Mouse (Mus musculus) c-Kit-positive CD71-negative TER-119-negative erythroid progenitor cells, embryonic 14.5 days (primary cell): ENCODE data around the gene Fcamr.
A peak's percentile ranks its signal among the peaks of the same experiment; 100 is the strongest.

Source experiments
- DNase-seq: peaks from one replicate; pipeline ENCODE4 v3.0.0-alpha.2; 2013; ENCODE audit warnings: low read depth

Fcamr gene

DNA sequence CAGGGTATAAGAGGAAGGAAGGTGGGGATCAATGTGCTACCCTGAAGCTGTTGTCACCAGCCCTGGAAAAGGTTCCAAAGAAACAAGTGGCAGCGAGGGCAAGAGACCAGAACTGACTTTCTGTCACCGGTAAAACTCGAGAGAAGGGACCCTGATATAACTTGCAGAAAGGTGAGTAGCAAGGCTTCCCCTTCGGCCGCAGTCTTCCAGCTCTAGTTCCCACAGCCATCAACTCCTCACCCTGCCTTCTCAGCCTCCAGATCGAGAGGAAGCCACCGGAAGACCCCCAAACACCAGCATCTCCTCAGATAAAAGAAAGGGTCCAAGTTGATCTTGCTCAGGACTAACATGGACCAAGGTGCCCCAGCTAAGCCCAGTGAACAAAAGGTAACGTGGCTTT, at the start of gene Fcamr:
Fcamr (plus strand) TSS at position 301 of the 400 bp plus-strand sequence.
- no peak for DNase-seq

DNA sequence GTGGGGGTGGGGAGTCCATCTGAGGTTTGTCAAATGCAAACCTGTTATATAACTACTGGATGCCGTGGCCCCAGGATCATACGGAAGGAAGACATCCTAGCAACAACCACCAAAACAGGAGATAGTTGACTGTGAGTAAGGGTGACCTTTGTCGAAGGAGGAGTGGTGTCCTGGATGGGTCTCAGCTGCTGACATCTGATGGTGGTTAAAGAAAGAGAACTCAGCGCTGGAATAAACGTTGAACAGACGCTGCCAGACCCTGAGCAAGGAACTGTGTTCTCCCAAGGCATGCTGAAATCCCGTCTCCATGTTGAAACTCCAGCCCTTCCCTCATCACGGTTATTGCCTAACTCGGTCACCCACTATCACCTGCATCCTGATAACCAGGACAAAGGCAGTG, 41.0 kb upstream of the Fcamr start:
- DNase-seq = no peak

DNA sequence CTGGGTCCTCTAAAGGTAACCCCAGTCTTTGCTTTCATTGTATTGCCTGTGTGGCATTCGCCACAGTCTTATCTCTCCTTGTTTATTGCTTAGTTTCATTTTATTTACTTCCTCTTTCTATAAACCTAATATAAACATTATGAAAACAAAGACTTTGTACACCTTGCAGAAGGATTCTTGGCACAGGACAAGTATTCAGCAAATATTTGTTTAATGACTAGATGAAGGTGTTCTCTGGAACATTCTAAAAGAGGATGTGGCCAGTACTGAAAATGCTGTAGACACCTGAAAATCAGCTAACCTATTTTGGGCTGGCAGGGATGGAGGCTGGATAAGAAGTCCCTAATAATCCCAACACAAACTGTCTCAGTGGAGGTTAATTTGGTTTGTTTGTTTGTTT, 39.1 kb upstream of the Fcamr start:
- DNase-seq = no peak

DNA sequence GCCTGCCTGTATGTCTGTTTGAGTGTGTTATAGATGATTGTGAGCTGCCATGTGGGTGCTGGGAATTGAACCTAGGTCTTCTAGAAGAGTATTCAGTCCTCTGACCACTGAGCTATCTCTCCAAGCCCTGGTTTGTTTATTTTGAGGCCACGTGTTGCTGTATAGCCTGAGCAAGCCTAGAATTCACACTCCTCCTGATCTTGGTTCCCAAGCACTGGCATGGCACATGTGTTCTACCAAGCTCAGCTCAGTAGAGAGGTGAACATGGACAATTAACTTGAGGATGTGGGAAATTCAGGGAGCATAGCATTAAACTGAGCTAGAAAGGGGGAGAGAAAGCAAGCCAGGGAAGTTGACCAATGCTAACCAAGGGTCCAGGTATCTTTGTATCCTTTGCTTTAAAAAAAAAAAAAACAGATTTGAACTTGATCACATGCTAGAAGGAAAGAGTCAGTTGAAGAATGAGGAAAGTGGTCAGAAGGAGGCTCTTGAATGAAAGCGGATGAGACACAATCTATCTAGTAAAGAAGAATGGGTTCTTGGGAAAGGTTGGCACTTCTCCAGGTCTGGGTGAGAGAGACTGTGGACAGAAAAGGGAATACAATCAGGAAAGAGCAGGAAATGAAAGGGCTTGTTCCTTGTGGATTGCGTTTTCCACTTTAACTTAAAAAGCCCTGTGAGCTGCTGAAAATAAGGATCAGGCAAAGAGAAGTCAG, 38.5 kb upstream of the Fcamr start:
- no peak for DNase-seq

DNA sequence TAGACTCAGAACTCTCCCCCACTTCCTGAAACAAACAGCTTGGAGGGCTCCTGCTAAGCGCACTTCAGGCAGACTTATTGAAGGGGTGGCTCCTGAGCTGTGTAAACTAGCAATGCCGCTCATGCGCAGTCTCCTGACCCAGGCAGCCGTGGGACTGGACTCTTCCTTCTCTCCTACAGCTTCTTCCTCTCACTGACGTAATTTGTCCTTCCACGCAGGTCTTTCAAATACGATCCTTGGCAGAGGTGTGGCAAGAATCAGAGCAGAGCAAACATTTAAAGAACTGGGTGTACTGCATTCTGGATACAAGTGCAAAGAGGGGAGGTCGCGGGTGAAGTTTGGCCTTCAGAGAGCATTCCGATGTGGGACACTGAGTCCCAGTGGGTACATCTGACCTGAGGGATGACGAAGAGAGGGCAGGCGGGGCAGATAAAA, 36.7 kb upstream of the Fcamr start:
- DNase-seq = no peak

DNA sequence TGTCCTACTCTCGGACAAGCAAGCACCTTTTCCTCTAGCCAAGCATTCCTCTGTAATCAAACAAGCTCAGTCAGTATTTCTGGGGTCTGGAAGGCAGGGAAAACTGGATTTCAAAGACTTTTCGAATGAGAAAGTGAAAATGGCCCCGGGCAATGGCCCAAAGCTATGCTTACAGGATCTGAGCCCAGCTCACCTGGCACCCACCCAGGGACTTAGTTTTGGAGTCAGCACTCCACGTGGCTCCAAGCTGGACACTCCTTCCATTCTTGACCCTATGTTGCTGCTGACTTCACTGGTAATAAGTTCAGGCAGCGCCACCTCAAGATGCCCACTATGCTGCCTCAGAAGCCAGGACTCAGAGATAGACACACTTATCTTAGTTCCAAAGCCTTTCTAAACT, 33.6 kb upstream of the Fcamr start:
- no peak for DNase-seq

DNA sequence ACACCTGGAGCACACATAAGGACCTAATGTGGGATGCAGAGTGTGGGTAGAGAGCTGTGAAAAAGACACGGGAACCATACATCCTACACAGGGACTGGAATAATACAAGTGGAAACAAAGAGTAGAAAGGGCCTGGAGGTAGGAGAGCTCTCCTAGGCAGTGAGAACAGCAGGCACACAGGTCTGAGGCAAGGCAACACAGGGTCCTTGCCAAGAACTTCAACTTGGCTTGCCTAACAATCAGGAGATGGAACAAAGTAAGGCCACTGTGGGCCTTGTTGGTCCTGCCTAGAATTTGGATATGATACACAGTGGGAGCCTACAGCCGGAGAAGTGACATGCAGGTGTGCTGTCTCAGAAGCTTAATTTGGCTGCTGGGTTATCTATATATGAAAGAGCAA, 30.8 kb upstream of the Fcamr start:
- DNase-seq = no peak

DNA sequence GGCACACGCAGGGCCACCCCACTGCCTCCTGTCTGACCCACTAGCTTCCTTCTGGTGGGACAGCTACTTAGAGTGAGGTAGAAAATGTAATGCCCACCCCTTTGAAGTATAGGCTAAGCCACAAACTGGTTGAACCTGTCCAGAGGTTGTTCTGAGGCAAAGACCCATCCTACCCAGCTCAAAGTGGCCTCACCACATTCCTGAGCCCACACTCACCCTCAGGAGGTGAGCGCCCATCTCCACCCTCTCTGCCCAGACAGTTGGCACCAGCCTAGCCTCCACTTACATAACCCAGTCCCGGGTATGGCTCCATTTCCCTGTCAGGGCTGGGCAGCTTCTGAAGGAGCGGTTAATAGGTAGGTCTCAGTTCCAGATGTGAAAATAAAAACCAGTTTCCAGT, 30.2 kb upstream of the Fcamr start:
- DNase-seq = no peak

DNA sequence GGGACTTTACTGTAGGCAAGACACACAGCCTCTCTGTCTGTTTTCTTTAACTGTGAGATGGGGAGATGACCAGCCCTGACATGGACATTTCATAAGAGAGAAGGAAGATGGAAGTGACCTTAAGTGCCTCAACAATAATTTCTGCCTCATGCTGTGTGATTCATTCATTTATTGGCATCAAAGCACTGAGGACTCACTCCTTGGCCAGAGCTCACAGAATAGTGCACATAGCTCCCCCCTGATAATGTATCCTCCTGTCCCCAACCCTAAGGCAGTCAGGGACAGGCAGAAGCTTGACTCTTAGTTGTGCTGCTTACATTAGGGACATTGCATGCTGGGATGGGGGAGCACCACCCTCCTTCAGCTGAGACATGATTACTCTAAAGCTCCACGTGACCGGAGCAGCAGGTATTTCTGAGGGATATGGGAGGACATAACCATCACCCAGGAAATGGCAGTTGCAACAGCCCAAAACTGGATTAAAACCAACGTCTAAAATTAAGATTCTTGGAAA, 29.7 kb upstream of the Fcamr start:
- DNase-seq = no peak

DNA sequence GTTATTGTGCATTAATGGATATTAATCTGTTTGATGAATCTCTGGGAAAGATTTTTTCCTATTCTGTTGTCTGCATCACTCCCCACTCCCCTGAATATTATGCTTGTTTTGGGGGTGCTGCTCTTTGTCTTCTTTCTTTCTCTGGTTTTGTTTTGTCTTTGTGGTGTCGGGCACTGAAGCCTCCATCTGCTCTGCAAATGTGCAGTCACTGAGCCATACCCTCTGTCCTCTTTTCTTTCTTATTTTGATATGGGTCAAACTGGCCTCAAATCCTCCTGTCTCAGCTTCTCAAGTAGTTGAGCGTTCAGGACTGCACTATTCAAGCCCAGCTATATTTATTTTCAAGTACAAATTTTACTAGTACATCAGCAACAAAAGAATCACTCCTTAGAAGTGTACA, 25.5 kb upstream of the Fcamr start:
- DNase-seq = no peak

DNA sequence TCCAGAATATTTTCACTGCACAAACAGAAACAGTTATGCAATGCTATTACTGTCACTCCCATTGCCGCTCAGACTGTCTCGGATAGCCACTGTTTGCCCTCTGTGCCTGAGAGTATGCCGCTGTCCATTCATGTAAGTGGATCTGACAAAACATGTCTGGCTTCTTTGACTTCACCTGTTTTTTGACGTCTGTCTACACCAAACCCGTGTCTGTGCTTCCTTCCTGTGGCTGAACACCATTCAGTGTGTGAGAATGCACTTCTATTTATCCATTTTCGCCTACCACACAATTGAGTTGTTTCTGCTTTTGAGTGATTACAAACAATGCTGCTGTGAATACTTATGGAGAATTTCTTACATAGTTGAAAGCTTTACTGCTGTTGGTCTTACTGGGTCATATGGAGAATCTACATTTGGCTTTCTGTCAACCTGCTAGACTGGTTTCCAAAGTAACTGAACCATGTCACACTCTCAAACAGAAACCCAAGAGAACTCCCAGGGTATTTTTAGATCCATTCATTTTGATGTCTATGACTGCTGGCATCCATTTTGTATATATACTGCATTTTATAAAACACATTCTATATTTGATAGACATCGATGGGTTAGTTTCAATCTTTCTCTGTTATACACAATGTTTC, 24.9 kb upstream of the Fcamr start:
- DNase-seq = no peak

DNA sequence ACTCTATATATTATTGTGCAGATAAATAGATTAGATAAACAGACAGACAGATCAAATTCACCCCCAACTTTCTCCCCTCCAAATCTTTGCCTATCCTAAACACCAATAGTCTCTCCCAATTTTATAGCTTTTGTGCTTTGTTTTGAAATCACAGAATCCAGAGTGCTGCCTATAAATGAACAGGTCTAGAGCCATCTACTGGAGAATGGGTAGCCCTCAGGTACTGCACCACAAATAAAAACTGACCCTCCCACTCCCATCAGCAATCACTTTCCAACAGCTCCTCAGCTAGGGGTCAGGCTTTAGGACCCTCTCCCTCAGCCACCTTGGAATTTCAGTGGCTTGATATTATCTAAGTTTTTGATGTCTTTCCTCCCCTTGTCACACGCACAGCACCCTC, 24.1 kb upstream of the Fcamr start:
- no peak for DNase-seq

DNA sequence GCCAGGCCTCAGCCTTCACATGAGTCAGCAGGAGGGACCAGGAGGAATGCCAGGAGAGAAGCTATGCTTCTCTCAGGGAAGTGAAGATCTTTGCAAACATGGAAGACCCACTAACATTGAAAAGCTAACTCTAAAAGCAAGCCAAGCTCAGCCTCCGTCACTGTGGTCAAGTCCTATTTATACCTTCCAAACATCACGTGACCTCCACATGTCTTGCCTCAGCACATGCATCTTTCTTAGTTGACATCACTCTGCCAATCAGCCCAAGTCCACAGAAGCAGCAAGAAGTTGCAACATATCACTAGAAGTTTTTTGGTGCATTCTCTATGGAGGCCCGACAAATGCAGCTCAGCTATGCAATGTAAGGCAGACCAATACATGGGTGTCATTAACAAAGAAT, 20.8 kb upstream of the Fcamr start:
- no peak for DNase-seq

DNA sequence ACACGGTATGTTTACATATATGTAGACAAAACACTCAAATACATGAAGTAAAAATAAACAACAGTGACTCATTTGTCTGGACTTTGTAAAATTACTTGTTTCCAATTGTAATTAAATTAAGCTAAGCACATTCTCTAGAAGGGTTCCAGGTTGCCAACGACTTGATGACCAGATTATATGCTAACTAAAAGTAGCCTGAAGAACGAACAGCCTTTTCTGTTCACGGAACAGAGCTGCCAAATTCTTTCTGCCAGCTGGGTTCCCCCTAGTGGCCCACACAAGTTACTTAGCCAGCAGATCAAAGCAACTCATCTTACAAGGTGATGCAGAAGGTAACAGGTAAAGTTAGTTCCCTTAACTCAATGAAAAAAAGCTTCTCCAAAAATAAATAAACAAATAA, 16.6 kb upstream of the Fcamr start:
- no peak for DNase-seq

DNA sequence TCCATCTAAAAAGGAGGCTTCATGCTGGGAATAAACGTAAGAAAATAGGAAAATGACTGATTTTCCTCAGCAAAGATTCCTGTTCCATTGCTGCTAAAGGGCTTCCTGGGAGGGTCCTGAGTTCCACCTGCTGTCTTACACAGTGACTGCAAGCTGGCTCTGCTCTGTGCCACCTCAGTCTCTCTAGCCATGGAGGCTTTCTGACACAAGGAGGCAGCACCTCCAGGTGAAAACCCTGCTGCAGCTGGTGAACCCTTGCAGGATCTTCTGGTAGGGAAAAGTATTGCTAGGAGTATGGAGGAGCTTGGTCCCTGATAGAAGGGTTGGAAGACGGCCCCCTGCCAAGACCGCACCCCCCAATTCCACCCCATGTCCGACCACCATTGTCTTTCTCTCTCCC, 13.7 kb upstream of the Fcamr start:
- no peak for DNase-seq

DNA sequence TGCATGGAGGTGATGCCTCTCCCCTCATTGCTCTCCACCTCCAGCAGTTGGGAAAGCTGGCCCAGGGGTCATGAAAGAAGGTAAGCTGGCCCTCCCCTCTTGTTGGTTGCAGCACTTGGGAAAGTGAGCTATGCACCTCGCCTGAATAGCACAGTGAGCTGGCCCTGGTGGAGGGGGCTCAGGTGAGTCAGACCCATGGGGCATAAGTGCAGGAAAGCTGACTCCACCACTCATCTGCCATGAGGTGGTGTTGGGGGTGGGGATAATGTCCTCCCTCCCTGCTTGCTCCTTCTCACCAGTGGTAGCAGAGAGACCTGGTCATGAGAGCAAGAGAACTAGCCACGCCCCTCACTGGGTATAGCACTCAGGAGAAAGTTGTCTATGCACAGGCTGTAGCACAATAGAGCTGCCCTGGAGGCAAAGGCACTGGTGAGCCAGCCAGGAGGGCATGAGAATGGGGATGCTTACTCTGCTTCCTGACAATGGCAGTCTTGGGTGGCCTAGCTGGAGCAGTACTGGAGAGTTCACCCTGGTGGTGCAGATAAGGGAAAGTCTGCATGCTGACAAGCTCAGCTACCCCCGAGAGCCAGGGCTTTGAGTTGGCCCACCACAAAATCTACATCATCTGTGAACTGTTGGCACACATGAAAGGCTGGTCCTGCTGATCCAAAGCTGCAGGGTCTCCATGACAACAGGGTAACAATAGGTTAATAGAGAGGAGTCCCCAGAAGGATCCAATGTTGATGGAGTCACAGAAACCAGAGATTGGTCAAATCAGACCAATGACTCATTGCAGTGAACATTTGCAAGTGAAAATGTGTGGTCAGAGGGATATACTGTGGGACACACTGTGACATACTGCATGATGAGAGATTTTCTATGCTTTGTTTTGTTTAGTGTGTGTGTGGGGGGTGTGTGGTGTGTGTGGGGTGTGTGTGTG, 10.9 kb upstream of the Fcamr start:
- no peak for DNase-seq

DNA sequence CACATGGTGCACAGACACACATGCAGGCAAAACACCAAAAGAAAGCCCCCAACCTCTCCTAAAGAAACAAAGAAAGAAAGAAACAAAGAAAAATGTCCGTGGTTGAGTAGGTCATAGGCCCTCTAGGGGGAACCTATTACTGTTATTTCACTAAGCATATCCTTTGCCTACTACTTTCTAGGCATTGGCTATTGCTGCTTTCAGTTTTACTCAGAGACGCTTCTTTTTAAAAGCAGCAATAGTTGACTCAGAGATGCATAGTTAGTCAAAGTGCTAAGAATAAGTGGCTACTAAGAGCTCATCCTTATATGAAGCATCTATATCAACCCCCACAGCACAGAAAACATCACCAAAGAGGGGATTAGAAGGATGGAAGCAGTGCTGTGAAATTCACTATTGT, 5.4 kb upstream of the Fcamr start:
- no peak for DNase-seq

DNA sequence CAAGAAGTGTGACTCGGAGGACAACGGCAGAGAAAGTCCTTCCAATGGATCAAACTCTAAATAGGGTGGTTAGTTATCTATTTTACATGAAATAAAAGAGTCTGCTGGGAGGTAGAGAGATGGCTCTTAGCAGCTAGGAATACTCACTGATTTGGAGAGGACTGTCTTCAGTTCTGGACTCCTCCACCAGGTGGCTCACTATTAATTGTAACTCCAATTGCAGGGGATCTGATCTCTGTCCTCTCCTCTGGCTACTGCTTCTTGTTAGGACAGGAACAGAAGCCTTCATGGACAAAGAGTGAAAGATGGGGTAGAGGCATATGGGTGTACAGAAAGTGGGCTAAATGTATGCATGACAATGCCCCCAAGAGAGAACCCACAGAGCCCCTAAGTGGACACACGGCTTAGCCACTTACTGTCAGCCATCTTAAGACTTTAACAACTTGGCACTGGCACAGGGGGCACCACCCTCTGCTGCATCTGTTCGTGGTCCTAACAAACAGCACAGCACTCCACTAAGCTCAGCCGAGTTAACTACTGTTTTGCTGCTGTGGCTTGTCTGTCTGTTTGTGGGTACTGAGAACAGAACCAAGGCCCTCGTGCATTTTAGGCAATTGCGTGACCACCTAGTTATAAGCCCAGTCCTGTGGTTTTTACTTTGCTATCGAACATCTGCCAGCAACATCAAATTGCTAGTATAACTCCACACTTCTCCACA, 3.6 kb upstream of the Fcamr start:
- peak; percentile 14 for DNase-seq

DNA sequence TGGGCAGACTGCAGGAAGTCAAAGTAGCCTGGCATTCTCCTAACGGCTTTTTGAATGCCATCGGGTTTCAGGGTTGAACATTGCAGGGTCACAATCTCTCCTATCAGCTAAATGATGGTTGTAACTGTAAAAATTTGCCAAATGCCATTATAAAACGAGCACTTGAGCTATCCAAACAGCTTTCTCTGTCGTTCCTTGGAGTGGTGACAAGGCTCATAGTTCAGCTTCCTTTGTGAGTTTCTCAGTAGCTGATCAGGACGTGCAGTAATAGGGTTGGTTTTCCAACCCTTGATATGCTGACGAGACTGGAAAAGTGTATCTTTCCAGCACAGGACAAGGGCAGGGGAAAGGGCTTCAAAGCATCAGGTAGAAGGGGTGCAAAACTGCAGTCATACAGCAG, 2.7 kb upstream of the Fcamr start:
- no peak for DNase-seq

DNA sequence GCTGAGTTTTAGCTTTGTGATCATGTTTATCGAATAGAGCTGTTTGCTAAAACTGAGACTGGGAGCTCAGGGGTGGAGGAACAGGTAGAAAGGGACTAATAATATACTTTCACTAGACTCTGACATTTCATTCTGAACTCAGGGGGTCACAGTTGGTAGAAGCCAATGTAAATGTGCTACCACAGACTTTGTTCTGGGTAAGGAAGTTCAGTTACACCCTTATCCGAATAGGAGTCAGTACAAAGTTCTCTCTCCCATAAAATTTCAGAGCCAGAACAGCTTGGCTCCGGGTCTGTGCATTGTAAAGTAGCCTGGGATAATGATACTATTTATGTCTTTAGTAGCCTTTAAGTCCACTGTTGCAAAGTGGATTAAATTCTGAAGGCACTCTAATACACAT, 2.2 kb upstream of the Fcamr start:
- no peak for DNase-seq

DNA sequence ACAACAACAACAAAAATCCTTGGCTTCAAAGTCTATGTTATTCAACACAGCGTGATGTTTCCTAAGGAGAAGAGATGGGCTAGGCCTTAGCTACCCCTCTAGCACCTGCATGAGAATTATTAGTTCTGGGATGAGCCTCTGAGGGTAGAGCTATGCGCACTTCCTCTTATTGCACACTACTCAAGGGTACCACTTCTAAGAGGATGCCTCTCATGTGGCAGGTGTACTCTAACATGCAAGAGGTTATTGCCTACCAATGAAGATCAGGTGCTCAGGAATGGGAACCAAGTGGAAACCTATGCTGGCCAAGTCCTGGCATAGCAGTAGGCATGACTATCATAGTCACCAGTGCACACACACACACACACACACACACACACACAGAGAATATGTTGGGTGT, 1.3 kb upstream of the Fcamr start:
- DNase-seq = no peak

DNA sequence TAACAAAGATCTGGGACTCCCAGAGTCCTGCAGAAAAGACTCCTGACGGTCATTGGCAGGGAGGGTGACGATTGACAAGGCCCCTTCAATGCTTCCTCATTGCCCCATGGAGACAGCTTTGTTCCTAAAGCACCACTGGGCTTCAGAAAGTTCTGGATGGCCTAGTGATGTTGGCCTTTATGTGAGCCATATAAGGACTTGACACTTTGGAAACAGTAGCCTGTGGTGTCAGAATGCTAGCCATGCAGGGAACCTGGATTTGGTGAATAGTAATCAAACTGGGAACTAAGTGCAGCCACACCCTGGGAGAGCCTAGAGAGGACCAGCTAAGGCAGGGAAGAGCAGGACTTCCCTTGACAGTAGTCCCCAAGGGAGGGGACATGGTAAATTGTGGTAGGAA, 809 bp downstream of the Fcamr start:
- no peak for DNase-seq
